Mouse (Mus musculus): ENCODE data around the gene Zc3h10. TPM values are rescaled to one million over a fixed set of nuclear protein-coding genes. Genes with fewer than 3 reads are reported as not detected.
"Not testable (repeated sequence)": the region's sequence is repeated elsewhere in the genome, so short reads cannot be mapped to it uniquely, and the experiment has no call there.

The Zc3h10 gene
- polyA plus RNA-seq, 1 experiment from 2014 or later, result 16.9 TPM

DNA sequence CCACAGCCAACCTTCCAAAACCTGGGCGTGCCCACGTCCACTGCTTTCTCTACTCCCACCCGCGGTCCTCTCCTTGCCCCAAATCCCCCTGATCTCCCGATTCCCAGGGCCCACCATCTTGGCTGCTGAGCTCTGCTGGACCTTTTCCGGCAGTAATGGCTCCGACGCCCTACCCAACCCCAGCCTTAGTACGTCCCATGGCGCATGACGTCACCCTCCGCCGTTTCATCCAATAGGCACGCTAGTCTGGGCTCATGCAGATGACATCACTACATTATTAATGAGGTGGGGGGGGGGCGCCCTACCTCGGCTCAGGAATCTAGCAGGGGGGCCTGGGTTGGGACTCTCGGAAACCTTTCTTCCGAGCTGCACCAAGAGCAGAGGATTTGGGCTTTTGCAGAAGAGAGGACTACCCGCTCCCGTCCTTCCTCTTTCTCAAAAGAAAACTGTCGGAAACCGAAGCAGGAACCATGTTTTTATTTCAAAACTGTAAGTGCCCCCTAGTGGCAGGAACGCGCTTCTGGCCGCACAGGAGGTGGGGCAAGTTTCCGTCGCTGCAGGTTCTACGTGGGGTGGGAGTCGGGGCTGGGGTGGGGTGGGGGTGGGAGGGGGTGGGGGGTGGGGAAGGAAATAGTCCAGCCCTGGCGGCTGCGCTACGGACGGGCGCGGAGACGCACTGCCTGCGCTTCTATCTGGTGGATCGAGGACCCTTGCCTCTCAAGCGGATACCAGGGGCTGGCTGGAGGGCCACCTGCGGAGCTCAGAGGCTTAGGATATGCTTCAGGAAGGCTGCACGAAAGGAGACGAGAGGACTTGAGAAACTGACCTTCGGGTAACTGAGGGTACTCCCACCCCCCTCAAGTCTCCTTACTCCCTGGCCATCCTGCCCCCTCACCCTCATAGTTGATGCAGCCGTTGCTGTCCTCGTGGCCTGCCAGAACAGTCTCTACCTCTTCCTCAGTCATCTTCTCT is 53.6 kb downstream of the Zc3h10 start, which contains the start of gene Myl6:
TSS of gene Myl6 (minus strand) at position 451 of the 972 bp plus-strand sequence.
- H3K9me3 ChIP-seq (replicated peaks; ENCODE audit: low read length), result no peaks in the 10 kb centered on the region
- H3K36me3 ChIP-seq (ENCODE audit: insufficient read depth, low read length), result peaks cover 21% of the 10 kb centered on the region
- no peaks in the 10 kb centered on the region for H3K27me3 ChIP-seq (ENCODE audit: insufficient read depth, low read length)
- TF ChIP-seq CTCF (IDR thresholded peaks at IDR 0.05; ENCODE audit: low read depth), result peak; percentile 74
- H3K27ac ChIP-seq, result peak within 1 kb of the TSS; percentile 97
- WGBS, result 0% methylated on average over 45 of the region's 45 CpGs
- H3K9ac ChIP-seq (ENCODE audit: low read depth, low read length), result peak within 1 kb of the TSS; percentile 67
- peak; percentile 99 for DNase-seq (ENCODE audit: low spot score)
- peak within 1 kb of the TSS; percentile 62 for H3K4me2 ChIP-seq (ENCODE audit: low read length)
- peak within 1 kb of the TSS; percentile 71 for H3K4me3 ChIP-seq (replicated peaks; ENCODE audit: low read depth, low read length)
- ATAC-seq (replicated peaks; ENCODE audit: low FRiP score, low read depth), result peak; percentile 90
- H3K4me1 ChIP-seq (replicated peaks; ENCODE audit: insufficient read depth, low read length), result peaks cover 26% of the 10 kb centered on the region

DNA sequence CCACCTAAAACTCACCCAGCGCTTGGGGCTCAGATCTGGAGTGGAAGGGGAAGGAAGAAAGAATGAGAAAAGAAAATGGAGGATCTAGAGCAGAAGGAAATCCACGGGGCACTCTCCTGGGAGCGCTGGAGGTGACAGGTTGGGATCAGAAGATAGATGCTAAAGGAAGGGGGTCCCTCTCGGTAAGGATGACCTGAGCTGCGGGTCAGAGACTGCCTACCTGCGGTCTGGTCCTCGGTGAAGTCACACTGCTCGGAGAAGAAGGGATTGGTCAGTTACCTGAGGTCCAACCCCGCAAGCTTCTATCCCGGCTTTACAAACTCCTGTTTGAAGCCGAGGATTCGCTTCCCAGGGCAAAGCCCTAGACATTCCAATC is 54.3 kb downstream of the Zc3h10 start:
- H3K4me1 ChIP-seq (replicated peaks; ENCODE audit: insufficient read depth, low read length), result peaks cover 26% of the 10 kb centered on the region
- no peaks in the 10 kb centered on the region for H3K27me3 ChIP-seq (ENCODE audit: insufficient read depth, low read length)
- no peaks in the 10 kb centered on the region for H3K9me3 ChIP-seq (replicated peaks; ENCODE audit: low read length)
- H3K4me3 ChIP-seq (replicated peaks; ENCODE audit: low read depth, low read length), result peak overlapping the region; percentile 71
- WGBS, result under 1% methylated on average over 12 of the region's 12 CpGs
- peaks cover 28% of the 10 kb centered on the region for H3K36me3 ChIP-seq (ENCODE audit: insufficient read depth, low read length)
- peak overlapping the region; percentile 62 for H3K4me2 ChIP-seq (ENCODE audit: low read length)
- peak overlapping the region; percentile 67 for H3K9ac ChIP-seq (ENCODE audit: low read depth, low read length)
- DNase-seq (ENCODE audit: low spot score) (no peak), ATAC-seq (replicated peaks; ENCODE audit: low FRiP score, low read depth) (peak; percentile 26)
- no peak for TF ChIP-seq CTCF (IDR thresholded peaks at IDR 0.05; ENCODE audit: low read depth)
- peak overlapping the region; percentile 97 for H3K27ac ChIP-seq

DNA sequence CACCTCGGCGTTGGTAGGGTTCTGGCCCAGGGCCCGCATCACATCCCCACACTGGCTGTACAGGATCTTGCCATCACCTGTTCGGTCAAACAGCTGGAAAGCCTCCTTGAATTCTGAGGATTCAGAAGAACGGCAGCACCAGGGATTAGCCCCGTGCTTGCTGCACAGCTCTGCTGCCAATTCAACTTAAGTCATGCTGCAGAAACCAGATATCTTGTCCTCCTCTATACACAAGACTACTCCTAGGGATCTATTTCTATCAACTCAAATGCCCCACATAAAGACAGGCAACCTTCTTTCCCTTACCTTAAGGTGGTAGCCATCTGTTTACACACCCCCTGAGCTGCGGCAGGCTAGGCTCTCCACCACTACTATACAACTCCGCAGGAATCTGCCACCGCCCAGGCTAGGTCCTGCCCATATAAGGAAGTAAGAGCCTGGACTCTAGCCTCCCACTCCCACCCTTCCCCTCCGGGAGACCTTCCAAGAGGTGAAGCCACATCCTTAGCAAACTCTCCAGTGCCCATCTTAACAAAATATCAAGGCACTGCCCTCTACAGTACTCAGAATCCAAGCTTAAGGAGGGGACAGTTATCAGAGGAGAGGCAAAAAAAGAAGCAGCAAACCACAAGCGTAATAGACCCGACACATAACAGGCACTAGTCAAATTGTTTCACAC is 54.8 kb downstream of the Zc3h10 start:
- no peak for TF ChIP-seq CTCF (IDR thresholded peaks at IDR 0.05; ENCODE audit: low read depth)
- H3K27ac ChIP-seq, result peak overlapping the region; percentile 97
- peak overlapping the region; percentile 67 for H3K9ac ChIP-seq (ENCODE audit: low read depth, low read length)
- peak overlapping the region; percentile 62 for H3K4me2 ChIP-seq (ENCODE audit: low read length)
- H3K9me3 ChIP-seq (replicated peaks; ENCODE audit: low read length), result no peaks in the 10 kb centered on the region
- H3K36me3 ChIP-seq (ENCODE audit: insufficient read depth, low read length), result peaks cover 34% of the 10 kb centered on the region
- DNase-seq (ENCODE audit: low spot score), result peak; percentile 88
- WGBS, result 10% methylated on average over 12 of the region's 12 CpGs
- ATAC-seq (replicated peaks; ENCODE audit: low FRiP score, low read depth), result peak; percentile 51
- H3K4me3 ChIP-seq (replicated peaks; ENCODE audit: low read depth, low read length), result peak overlapping the region; percentile 71
- no peaks in the 10 kb centered on the region for H3K27me3 ChIP-seq (ENCODE audit: insufficient read depth, low read length)
- H3K4me1 ChIP-seq (replicated peaks; ENCODE audit: insufficient read depth, low read length), result peaks cover 26% of the 10 kb centered on the region

DNA sequence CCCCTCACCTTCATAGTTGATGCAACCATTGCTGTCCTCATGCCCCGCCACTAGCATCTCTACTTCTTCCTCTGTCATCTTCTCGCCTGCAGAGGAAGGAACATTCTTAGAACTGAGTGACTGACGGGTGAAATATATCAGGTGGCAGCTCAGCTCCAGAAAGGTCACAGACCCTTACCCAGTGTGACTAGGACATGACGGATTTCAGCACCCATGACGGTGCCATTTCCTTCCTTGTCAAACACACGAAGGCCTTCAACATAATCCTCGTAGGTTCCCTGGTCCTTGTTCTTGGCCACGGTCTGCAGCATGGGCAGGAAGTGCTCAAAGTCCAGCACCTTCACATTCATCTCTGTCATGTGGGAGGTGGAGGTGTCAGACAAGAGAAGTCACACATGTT is 55.5 kb downstream of the Zc3h10 start:
- not testable (repeated sequence) for H3K9me3 ChIP-seq (replicated peaks; ENCODE audit: low read length); ATAC-seq (replicated peaks; ENCODE audit: low FRiP score, low read depth); H3K27me3 ChIP-seq (ENCODE audit: insufficient read depth, low read length); DNase-seq (ENCODE audit: low spot score)
- Histone ChIP-seq H3K27ac (peak overlapping the region; percentile 97), H3K4me2 (ENCODE audit: low read length) (peak overlapping the region; percentile 62), H3K9ac (ENCODE audit: low read depth, low read length) (peak overlapping the region; percentile 67), H3K4me3 (replicated peaks; ENCODE audit: low read depth, low read length) (peak overlapping the region; percentile 71), H3K36me3 (ENCODE audit: insufficient read depth, low read length) (peaks cover 41% of the 10 kb centered on the region), H3K4me1 (replicated peaks; ENCODE audit: insufficient read depth, low read length) (peaks cover 23% of the 10 kb centered on the region)
- WGBS, result 15% methylated on average over 7 of the region's 8 CpGs

Small RNA genes within 50 kb of the gene (microRNA-seq; reads per million reads assigned to microRNA genes)
- gene Gm47275, result not detected
- gene Mir6916, result not detected
- gene Mir6917, result not detected

Other genes with a start within 250 kb of the Zc3h10 start
- 0.13 and 0.16 TPM in 2 replicates for gene Il23a, start 249.0 kb downstream of the Zc3h10 start, polyA plus RNA-seq (2015; fragmentation: Nextera tagmentation; extraction: Ambion mirVana)
- gene Pan2, start 244.4 kb downstream of the Zc3h10 start, polyA plus RNA-seq (2015; fragmentation: Nextera tagmentation; extraction: Ambion mirVana), result 26.5 and 28.5 TPM in 2 replicates
- gene Cnpy2, start 225.3 kb downstream of the Zc3h10 start, polyA plus RNA-seq (2015; fragmentation: Nextera tagmentation; extraction: Ambion mirVana), result 350 and 363 TPM in 2 replicates
- 167 and 195 TPM in 2 replicates for gene Cs, start 210.0 kb downstream of the Zc3h10 start, polyA plus RNA-seq (2015; fragmentation: Nextera tagmentation; extraction: Ambion mirVana)
- gene Coq10a, start 178.8 kb downstream of the Zc3h10 start, polyA plus RNA-seq (2015; fragmentation: Nextera tagmentation; extraction: Ambion mirVana), result 18.3 and 19.7 TPM in 2 replicates
- 6.2 TPM in 2 replicates for gene Ankrd52, start 170.7 kb downstream of the Zc3h10 start, polyA plus RNA-seq (2015; fragmentation: Nextera tagmentation; extraction: Ambion mirVana)
- 56.0 and 64.8 TPM in 2 replicates for gene Slc39a5, start 146.5 kb downstream of the Zc3h10 start, polyA plus RNA-seq (2015; fragmentation: Nextera tagmentation; extraction: Ambion mirVana)
- gene Nabp2, start 136.3 kb downstream of the Zc3h10 start, polyA plus RNA-seq (2015; fragmentation: Nextera tagmentation; extraction: Ambion mirVana), result 82.4 and 85.5 TPM in 2 replicates
- 34.9 and 39.3 TPM in 2 replicates for gene Rnf41, start 136.1 kb downstream of the Zc3h10 start, polyA plus RNA-seq (2015; fragmentation: Nextera tagmentation; extraction: Ambion mirVana)
- 40.5 and 44.9 TPM in 2 replicates for gene Smarcc2, start 88.5 kb downstream of the Zc3h10 start, polyA plus RNA-seq (2015; fragmentation: Nextera tagmentation; extraction: Ambion mirVana)
- 1,410 and 1,495 TPM in 2 replicates for gene Myl6, start 53.6 kb downstream of the Zc3h10 start, polyA plus RNA-seq (2015; fragmentation: Nextera tagmentation; extraction: Ambion mirVana)
- gene Myl6b, start 49.1 kb downstream of the Zc3h10 start, polyA plus RNA-seq (2015; fragmentation: Nextera tagmentation; extraction: Ambion mirVana), result 3.2 and 3.7 TPM in 2 replicates
- 15.9 TPM in 2 replicates for gene Esyt1, start 21.9 kb downstream of the Zc3h10 start, polyA plus RNA-seq (2015; fragmentation: Nextera tagmentation; extraction: Ambion mirVana)
- gene Rpl41, start 1.5 kb upstream of the Zc3h10 start, polyA plus RNA-seq (2015; fragmentation: Nextera tagmentation; extraction: Ambion mirVana), result 3,897 and 4,536 TPM in 2 replicates
- gene Pa2g4, start 18.2 kb upstream of the Zc3h10 start, polyA plus RNA-seq (2015; fragmentation: Nextera tagmentation; extraction: Ambion mirVana), result 124 and 132 TPM in 2 replicates
- gene Erbb3, start 41.9 kb upstream of the Zc3h10 start, polyA plus RNA-seq (2015; fragmentation: Nextera tagmentation; extraction: Ambion mirVana), result 9.6 and 10.2 TPM in 2 replicates
- gene Rps26, start 79.0 kb upstream of the Zc3h10 start, polyA plus RNA-seq (2015; fragmentation: Nextera tagmentation; extraction: Ambion mirVana), result 836 and 985 TPM in 2 replicates
- gene Ikzf4, start 98.2 kb upstream of the Zc3h10 start, polyA plus RNA-seq (2015; fragmentation: Nextera tagmentation; extraction: Ambion mirVana), result 1.4 and 1.8 TPM in 2 replicates
- 14.2 and 15.1 TPM in 2 replicates for gene Suox, start 126.3 kb upstream of the Zc3h10 start, polyA plus RNA-seq (2015; fragmentation: Nextera tagmentation; extraction: Ambion mirVana)
- 57.9 and 61.7 TPM in 2 replicates for gene Rab5b, start 148.5 kb upstream of the Zc3h10 start, polyA plus RNA-seq (2015; fragmentation: Nextera tagmentation; extraction: Ambion mirVana)
- gene Pmel, start 156.4 kb upstream of the Zc3h10 start, polyA plus RNA-seq (2015; fragmentation: Nextera tagmentation; extraction: Ambion mirVana), result 1.5 and 2.0 TPM in 2 replicates
- gene Cdk2, start 157.3 kb upstream of the Zc3h10 start, polyA plus RNA-seq (2015; fragmentation: Nextera tagmentation; extraction: Ambion mirVana), result 55.9 and 66.3 TPM in 2 replicates
- 5.4 and 6.4 TPM in 2 replicates for gene Dgka, start 197.1 kb upstream of the Zc3h10 start, polyA plus RNA-seq (2015; fragmentation: Nextera tagmentation; extraction: Ambion mirVana)
- gene Pym1, start 200.1 kb upstream of the Zc3h10 start, polyA plus RNA-seq (2015; fragmentation: Nextera tagmentation; extraction: Ambion mirVana), result 35.0 and 36.3 TPM in 2 replicates
- gene Mmp19, start 243.1 kb upstream of the Zc3h10 start, polyA plus RNA-seq (2015; fragmentation: Nextera tagmentation; extraction: Ambion mirVana), result 0.55 and 0.64 TPM in 2 replicates